Mouse (Mus musculus): ENCODE data around the gene Adora3. TPM values are rescaled to one million over a fixed set of nuclear protein-coding genes. Genes with fewer than 3 reads are reported as not detected.
A peak's percentile ranks its signal among the peaks of the same experiment; 100 is the strongest.

Adora3 gene
- polyA plus RNA-seq, 1 experiment from 2014 or later = not detected

DNA sequence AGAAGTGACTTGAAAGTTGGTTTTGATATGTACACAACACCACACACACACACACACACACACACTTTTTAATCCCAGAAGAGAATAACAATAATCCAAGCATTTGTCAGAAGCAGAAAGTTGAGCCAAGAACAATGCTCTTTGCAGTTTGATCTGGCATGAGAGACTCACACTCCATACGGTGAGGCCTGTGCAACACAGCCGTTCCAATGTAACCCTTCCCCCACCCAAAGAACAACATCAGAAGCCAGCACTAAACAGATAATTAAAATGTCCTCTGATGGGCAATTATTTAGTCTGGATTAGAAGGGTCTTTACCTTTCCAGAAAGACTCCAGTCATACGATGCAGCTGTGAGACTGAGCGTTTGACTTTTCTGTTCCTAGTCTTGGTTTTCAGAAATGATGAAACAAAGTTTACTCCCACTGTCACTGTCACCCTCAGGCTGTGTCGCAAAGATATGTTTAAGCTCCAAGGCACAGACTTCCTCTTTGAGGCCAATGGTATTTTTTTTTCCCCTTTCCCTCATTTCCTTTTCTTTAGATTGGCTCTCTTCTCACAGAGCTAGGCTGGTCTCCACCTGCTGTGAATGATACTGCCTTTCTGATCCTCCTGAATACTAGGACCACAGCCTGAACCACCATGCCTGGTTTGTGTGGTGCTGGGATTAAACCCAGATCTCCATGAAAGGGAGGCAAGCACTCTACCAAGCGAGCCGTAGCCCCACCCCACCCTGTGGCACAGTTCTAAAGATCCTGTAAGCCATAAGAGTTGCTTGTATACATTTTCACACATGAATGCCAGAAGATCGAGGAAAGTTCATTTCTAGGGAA is 61.8 kb downstream of the Adora3 start, which contains the start of gene I830077J02Rik:
I830077J02Rik (minus strand) TSS at position 425 of the 832 bp plus-strand sequence.
- DNase-seq (ENCODE audit: low spot score) = no peak
- 89% methylated on average over 8 of the region's 8 CpGs for WGBS
- Histone ChIP-seq H3K4me3 (no peak within 1 kb of the TSS), H3K9me3 (replicated peaks) (no peaks in the 10 kb centered on the region), H3K27ac (replicated peaks) (no peak within 1 kb of the TSS), H3K4me1 (no peaks in the 10 kb centered on the region), H3K36me3 (peaks cover 5% of the 10 kb centered on the region), H3K27me3 (ENCODE audit: low read depth, poor library complexity, severe bottlenecking) (no peaks in the 10 kb centered on the region)

DNA sequence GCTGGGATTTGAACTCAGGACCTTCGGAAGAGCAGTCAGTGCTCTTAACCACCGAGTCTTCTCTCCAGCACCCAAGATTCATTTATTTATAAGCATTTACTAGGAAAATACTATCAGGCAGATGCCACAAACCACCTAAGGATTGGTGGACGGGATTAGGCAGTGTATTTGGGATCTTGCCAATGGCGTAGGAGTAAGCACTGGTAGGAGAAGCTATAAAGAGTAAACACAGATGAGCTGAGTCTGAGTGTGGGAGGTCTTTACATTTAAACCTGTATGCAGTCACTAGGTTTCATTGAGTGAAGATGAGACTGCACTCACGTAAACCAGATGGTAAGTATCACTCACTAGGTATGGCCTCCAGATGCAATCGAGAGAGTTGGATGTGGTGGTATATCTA is 63.3 kb downstream of the Adora3 start:
- H3K4me3 ChIP-seq = no peak overlapping the region
- 92% methylated on average over 6 of the region's 6 CpGs for WGBS
- no peaks in the 10 kb centered on the region for H3K9me3 ChIP-seq (replicated peaks)
- no peak overlapping the region for H3K27ac ChIP-seq (replicated peaks)
- H3K27me3 ChIP-seq (ENCODE audit: low read depth, poor library complexity, severe bottlenecking) = no peaks in the 10 kb centered on the region
- H3K4me1 ChIP-seq = no peaks in the 10 kb centered on the region
- peaks cover 11% of the 10 kb centered on the region for H3K36me3 ChIP-seq
- DNase-seq (ENCODE audit: low spot score) = no peak

DNA sequence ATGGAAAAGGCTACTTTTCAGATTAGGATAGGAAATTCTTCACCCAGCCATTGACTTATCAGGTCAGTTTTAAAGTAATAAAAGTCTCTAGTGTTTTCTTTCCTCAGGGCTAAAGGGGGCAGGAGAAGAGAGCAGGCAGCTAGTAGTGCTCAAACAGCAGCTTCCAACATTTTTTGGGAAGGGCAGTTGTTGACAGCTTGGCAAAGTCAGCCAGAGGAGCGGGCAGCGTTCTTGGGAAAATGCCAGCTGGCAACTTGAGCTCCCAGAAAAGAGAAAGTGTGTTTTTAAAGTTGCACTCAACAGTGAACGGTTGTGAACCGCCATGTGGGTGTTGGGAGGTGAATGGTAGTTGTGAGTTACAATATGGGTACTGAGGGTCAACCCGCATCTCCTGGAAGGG is 64.4 kb downstream of the Adora3 start:
- 95% methylated on average over 5 of the region's 5 CpGs for WGBS
- no peaks in the 10 kb centered on the region for H3K9me3 ChIP-seq (replicated peaks)
- peaks cover 16% of the 10 kb centered on the region for H3K36me3 ChIP-seq
- H3K27ac ChIP-seq (replicated peaks) = no peak overlapping the region
- no peaks in the 10 kb centered on the region for H3K4me1 ChIP-seq
- H3K27me3 ChIP-seq (ENCODE audit: low read depth, poor library complexity, severe bottlenecking) = no peaks in the 10 kb centered on the region
- DNase-seq (ENCODE audit: low spot score) = no peak
- H3K4me3 ChIP-seq = no peak overlapping the region

DNA sequence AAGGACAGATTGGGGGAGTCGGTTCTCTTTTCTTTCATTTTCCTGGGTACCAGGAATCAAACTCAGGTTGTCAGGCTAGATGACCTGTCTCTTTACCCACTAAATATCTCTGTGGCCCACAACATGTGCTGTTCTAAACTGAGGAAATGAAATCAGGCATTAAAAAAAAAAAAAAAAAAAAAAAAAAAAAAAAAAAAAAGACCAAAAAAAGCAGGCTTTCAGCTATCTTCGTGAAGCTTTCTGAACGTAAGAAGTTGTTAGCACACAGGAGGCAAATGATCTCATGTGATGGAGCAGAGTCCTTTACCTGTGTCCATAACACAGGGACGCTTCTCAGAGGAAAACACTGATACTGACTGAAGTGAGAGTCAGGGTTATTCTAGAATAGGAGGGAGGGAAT is 65.5 kb downstream of the Adora3 start:
- Histone ChIP-seq H3K4me1 (no peaks in the 10 kb centered on the region), H3K4me3 (no peak overlapping the region), H3K27me3 (ENCODE audit: low read depth, poor library complexity, severe bottlenecking) (no peaks in the 10 kb centered on the region), H3K36me3 (peaks cover 26% of the 10 kb centered on the region), H3K9me3 (replicated peaks) (no peaks in the 10 kb centered on the region), H3K27ac (replicated peaks) (no peak overlapping the region)
- WGBS = 91% methylated on average over 4 of the region's 4 CpGs
- DNase-seq (ENCODE audit: low spot score) = no peak

DNA sequence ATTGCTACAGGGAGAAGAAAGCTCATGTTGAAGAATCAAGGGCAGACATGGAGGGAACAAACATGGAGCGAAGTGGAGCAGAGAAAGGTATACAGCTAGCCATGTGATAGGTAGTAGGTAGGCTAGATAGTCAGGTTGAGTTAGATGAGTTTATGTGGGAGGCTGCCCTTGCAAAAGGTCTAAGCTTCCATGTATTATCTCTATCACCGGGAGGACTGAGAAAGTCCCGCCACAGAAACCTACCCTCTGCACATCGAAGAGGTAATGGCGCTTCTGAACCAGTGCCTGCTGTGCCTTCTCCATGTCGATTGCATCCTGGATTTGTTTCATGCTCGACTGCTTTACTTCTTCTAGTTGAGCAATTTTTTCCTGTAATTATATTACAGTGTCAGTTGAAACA is 80.7 kb downstream of the Adora3 start:
- H3K36me3 ChIP-seq = peaks cover 100% of the 10 kb centered on the region
- no peaks in the 10 kb centered on the region for H3K4me1 ChIP-seq
- no peaks in the 10 kb centered on the region for H3K9me3 ChIP-seq (replicated peaks)
- no peaks in the 10 kb centered on the region for H3K27me3 ChIP-seq (ENCODE audit: low read depth, poor library complexity, severe bottlenecking)
- no peak for DNase-seq (ENCODE audit: low spot score)
- H3K4me3 ChIP-seq = no peak overlapping the region
- no peak overlapping the region for H3K27ac ChIP-seq (replicated peaks)
- 92% methylated on average over 7 of the region's 7 CpGs for WGBS

DNA sequence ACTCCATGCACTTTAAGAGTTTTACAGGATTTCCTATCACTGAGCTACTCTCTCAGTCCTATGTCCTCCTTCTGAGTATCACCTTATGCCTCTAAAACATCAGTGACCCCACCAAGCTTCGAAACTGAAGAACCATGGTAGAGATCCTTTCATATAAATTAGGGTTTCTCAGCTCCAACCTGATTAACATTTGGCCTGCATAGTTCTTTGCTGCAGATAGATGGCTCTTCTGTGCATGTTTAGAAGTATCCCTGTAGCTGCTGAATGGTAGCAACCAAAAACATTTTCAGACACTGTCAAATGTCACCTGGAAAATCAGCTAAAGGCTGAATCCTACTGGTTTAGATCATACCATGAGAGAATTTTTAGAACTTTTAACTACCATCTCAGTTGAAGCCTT is 86.6 kb downstream of the Adora3 start:
- Histone ChIP-seq H3K36me3 (peaks cover 70% of the 10 kb centered on the region), H3K4me3 (0 out of 2 replicates have a peak overlapping the region, but pooled peaks have one; percentile 66), H3K27me3 (ENCODE audit: low read depth, poor library complexity, severe bottlenecking) (no peaks in the 10 kb centered on the region), H3K27ac (replicated peaks) (no peak overlapping the region), H3K4me1 (peaks cover 26% of the 10 kb centered on the region), H3K9me3 (replicated peaks) (no peaks in the 10 kb centered on the region)
- no peak for DNase-seq (ENCODE audit: low spot score)
- 90% methylated on average over 1 of the region's 1 CpGs for WGBS

DNA sequence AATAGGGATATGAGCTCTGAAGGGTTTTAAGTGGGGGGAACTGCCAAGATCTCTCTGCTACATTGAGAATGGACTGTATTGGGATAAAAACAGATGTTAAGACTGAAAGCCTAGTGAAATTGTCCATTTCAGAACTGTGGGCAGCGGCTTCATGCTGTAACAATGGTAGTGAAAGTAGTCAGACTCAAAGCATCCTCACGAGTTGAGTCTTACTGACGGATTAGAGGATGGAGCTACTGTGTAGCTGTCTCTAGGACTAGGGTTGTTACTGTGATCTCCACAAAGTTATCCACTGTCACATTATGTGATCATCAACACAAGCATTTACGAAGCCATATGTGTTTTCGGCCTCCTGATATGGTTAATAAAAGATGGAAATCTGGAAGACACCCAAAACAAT is 87.5 kb downstream of the Adora3 start:
- peaks cover 26% of the 10 kb centered on the region for H3K4me1 ChIP-seq
- WGBS = 52% methylated on average over 5 of the region's 5 CpGs
- peak overlapping the region; percentile 66 for H3K4me3 ChIP-seq
- peak overlapping the region; percentile 90 for H3K27ac ChIP-seq (replicated peaks)
- no peaks in the 10 kb centered on the region for H3K9me3 ChIP-seq (replicated peaks)
- no peak for DNase-seq (ENCODE audit: low spot score)
- H3K27me3 ChIP-seq (ENCODE audit: low read depth, poor library complexity, severe bottlenecking) = no peaks in the 10 kb centered on the region
- H3K36me3 ChIP-seq = peaks cover 70% of the 10 kb centered on the region

Other genes starting within 250 kb of the Adora3 start
- gene Ddx20, start 183.3 kb upstream of the Adora3 start, polyA plus RNA-seq (2016; fragmentation: Nextera tagmentation; extraction: Ambion mirVana) = 51.3 and 53.5 TPM in 2 replicates
- gene Inka2, start 166.3 kb upstream of the Adora3 start, polyA plus RNA-seq (2016; fragmentation: Nextera tagmentation; extraction: Ambion mirVana) = 0.90 and 1.0 TPM in 2 replicates
- 72.5 and 79.7 TPM in 2 replicates for gene Rap1a, start 69.5 kb upstream of the Adora3 start, polyA plus RNA-seq (2016; fragmentation: Nextera tagmentation; extraction: Ambion mirVana)
- not detected in 2 replicates for gene Tmigd3, start within 50 bp of the Adora3 start, polyA plus RNA-seq (2016; fragmentation: Nextera tagmentation; extraction: Ambion mirVana)
- gene I830077J02Rik, start 61.8 kb downstream of the Adora3 start, polyA plus RNA-seq (2016; fragmentation: Nextera tagmentation; extraction: Ambion mirVana) = 0.66 and 0.90 TPM in 2 replicates
- 166 and 188 TPM in 2 replicates for gene Wdr77, start 88.5 kb downstream of the Adora3 start, polyA plus RNA-seq (2016; fragmentation: Nextera tagmentation; extraction: Ambion mirVana)
- 492 and 506 TPM in 2 replicates for gene Atp5f1, start 89.2 kb downstream of the Adora3 start, polyA plus RNA-seq (2016; fragmentation: Nextera tagmentation; extraction: Ambion mirVana)
- gene Ovgp1, start 102.9 kb downstream of the Adora3 start, polyA plus RNA-seq (2016; fragmentation: Nextera tagmentation; extraction: Ambion mirVana) = 1.3 and 2.0 TPM in 2 replicates
- 0.91 TPM in 1 of 2 replicates, not detected in the other for gene Pifo, start 143.8 kb downstream of the Adora3 start, polyA plus RNA-seq (2016; fragmentation: Nextera tagmentation; extraction: Ambion mirVana)
- gene Chil5, start 162.0 kb downstream of the Adora3 start, polyA plus RNA-seq (2016; fragmentation: Nextera tagmentation; extraction: Ambion mirVana) = not detected in 2 replicates
- 0.11 TPM in 1 of 2 replicates, not detected in the other for gene Chia1, start 242.4 kb downstream of the Adora3 start, polyA plus RNA-seq (2016; fragmentation: Nextera tagmentation; extraction: Ambion mirVana)